Mouse (Mus musculus) ES-E14 (cell line): ENCODE results near the gene Sf3a1.

Experiments
- CHD2 ChIP-seq: IDR thresholded peaks from 2 replicates; pipeline ENCODE4 v1.6.1; 2014; ENCODE audit warnings: mild to moderate bottlenecking, low read depth, low read length, inconsistent platforms
- HCFC1 ChIP-seq: IDR thresholded peaks from 2 replicates; pipeline ENCODE4 v1.6.1; 2012; ENCODE audit warnings: low read length, inconsistent platforms, borderline replicate concordance; ENCODE audit not compliant: insufficient read depth
- MAFK ChIP-seq: IDR thresholded peaks from 2 replicates; pipeline ENCODE4 v1.6.1; 2014; ENCODE audit warnings: mild to moderate bottlenecking, low read depth, low read length, inconsistent platforms; ENCODE audit not compliant: insufficient read depth
- ZC3H11A ChIP-seq: IDR thresholded peaks from 2 replicates; pipeline ENCODE4 v1.6.1; 2012; ENCODE audit warnings: low read depth, mild to moderate bottlenecking, inconsistent platforms, low read length, borderline replicate concordance
- ZNF384 ChIP-seq: IDR thresholded peaks from 2 replicates; pipeline ENCODE4 v1.6.1; 2012; ENCODE audit warnings: low read depth, low read length, inconsistent platforms

- TF ChIP-seq HCFC1 (no peak), CHD2 (no peak), ZC3H11A (no peak), ZNF384 (no peak), MAFK (no peak)
These were observed 63.4 kb downstream of the Sf3a1 start for GRCm38 (mm10) chr11:4223393-4224188.
